Mouse (Mus musculus) heart, postnatal 36 days (tissue): ENCODE results near the gene Mt4. TPM values are rescaled to one million over a fixed set of nuclear protein-coding genes. Genes with fewer than 3 reads are reported as not detected.
A peak's percentile ranks its signal among the peaks of the same experiment; 100 is the strongest.

Source experiments
- DNase-seq, 2 experiments: peaks; one replicate each; pipeline ENCODE4 v3.0.0; 2021 to 2022
- intact Hi-C: fragments of 180-260 bp; cut with DNase I; formaldehyde crosslinking; loops from one replicate; pipeline ENCODE4 v1.15.1; 2025
- total RNA-seq, 2 experiments: library from RNA; stranded (reverse); gene quantifications; 2 replicates each; pipeline ENCODE4 v1.2.3; 2021

Mt4 gene
- total RNA-seq, 2 experiments from 2014 or later: not detected

- intact Hi-C loops: loop anchor here (5.0 kb wide), 1 partner anchor 1281 kb away; no protein-coding TSS in a partner anchor
- DNase-seq: no peak
These were observed 40.9 kb downstream of the Mt4 start for GRCm38 (mm10) chr8:94177716-94178390.

GRCm38 (mm10) chr8:94178857-94179712 lies 42.1 kb downstream of the Mt4 start, which contains the start of gene Mt1:
Gene Mt1, plus strand, starts transcription at chr8:94179082.
- peak; percentile 88 to 90 for DNase-seq

GRCm38 (mm10) chr8:94179713-94180560 lies 42.9 kb downstream of the Mt4 start:
- DNase-seq: peak in 1 of 2 experiments; percentile 49
- intact Hi-C loops: loop anchor here (5.0 kb wide), 1 partner anchor 1283 kb away; no protein-coding TSS in a partner anchor

More at GRCm38 (mm10) chr8:94178857-94179712, 42.1 kb downstream of the Mt4 start, which contains the start of gene Mt1:
- intact Hi-C loops: loop anchor here (5.0 kb wide), 1 partner anchor 1282 kb away; no protein-coding TSS in a partner anchor

DNA sequence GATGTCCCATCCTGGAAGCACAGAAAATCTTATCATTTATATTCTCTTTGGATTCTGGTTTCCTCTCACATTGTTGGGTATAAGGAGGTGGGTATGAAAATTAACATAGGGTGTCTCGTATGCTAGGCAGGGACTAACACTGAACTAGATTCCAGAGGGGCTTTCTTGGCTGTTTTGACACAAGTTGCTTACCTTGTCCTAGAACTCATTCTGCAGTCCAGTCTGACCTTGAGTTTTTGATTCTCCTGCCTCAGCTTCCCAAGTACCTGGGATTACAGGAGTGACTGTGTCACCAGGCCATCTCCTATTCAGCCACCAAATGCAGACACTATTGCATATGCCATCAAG lies 43.5 kb downstream of the Mt4 start:
- no peak for DNase-seq
- intact Hi-C loops: no loop called here

- intact Hi-C loops: no loop called here
- no peak for DNase-seq
These were observed 45.3 kb downstream of the Mt4 start for GRCm38 (mm10) chr8:94182055-94182929.

- intact Hi-C loops: no loop called here
- peak; percentile 82 to 83 for DNase-seq
These were observed 46.1 kb downstream of the Mt4 start for GRCm38 (mm10) chr8:94183117-94183516.

DNA sequence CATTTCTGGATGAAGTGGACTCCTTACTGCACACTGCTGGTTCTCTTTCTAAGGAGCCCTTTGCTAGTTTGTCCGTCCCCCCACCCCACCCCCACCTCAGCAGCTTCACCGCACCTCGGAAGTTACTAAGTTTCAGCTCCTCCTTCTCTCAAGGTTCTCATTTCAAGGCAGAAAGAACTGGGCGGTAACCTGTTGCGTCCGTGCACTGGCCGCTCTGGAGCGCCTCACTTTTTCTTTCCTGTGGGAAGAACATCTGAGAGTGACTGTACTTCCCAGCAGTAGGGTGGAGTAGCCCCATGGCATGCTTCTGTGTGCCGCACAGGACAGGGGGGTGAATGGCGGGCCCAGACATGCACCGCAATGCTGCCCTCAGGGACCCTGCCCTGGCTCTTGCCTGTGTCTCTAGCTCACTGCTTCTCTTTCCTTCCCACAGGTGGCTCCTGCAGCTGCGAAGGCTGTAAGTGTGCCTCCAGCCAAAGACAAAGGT lies 47.4 kb downstream of the Mt4 start:
- no peak for DNase-seq
- intact Hi-C loops: no loop called here

DNA sequence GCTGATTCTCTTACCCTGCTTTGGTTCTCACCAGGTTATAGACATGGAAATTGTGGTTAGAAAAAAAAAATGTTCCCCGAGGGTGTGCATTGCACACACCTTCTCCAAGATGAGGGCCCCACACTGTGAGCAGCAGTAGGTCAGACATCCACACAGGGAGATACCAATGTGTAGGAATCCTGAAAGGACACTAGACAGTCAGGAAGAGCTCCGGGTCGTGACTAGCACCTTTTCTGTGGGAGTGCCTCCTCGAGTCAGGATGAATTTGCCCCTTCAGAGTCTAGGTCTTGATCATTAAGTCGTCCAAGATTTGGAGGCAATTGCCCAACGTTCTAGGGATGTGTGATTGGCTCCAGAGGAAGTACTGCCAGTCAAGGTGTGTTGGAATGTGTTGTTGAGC lies 48.8 kb downstream of the Mt4 start:
- no peak for DNase-seq
- intact Hi-C loops: loop anchor here (1.0 kb wide), 1 partner anchor 18 kb away; no protein-coding TSS in a partner anchor

DNA sequence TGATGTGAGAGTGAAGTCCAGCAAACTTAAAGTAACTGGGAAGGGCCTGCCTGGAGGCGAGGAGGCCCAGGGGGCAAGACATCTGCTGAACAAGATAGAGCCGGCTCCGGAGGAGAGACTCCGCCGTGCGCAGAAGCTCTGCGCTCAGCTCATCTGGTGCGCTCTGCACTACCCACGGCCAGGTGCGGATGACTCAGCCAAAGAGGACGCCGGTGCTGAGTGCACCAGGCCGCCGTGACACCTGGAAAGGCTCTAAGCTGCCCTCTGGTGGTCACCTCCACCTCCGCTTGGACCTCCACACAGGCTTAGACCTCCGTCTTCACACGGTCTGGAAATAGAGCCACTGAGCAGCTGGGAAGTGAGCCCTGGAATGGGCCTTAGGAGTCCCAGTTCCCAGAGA lies 49.5 kb downstream of the Mt4 start:
- intact Hi-C loops: loop anchor here (1.0 kb wide), 1 partner anchor 19 kb away; no protein-coding TSS in a partner anchor
- peak; percentile 75 for DNase-seq

DNA sequence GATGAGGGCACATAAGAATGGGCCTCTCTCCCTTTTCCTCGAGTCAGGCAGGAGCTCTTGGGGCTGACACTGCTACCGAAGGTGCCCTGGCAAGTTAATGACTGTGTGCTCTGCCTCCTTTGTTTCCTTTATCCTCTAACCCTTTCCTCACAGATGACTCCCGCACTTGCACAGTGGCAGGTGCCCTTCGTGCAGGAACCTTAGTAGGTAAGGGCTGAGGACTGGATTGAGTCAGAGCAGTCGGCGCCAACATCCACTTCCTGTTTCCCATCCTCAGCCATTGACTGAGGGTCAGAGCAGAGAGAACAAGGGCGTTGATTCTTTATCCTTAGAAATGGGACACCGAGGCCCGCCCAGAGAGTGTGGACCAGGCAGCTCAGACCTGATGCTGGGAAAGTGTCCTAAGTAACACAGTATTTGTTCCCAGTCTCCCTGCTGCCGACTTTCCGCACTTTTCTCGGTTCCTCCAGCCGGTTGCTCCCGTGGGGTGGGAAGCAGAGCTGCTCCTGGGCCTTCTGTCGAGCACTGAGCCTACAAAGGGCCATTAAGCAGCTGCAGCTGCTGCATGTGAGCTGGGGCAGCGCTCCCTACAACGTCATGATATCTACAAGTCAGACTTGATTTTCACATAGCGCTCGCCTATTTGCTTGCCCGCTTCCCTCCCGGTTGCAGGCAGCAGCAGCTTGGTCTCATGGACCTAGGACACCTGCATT lies 50.4 kb downstream of the Mt4 start:
- no peak for DNase-seq
- intact Hi-C loops: no loop called here

Other genes starting within 250 kb of the Mt4 start
- 100 to 1,000 TPM; 124 to 131 TPM for gene Amfr, start 124.4 kb upstream of the Mt4 start, total RNA-seq
- 10 to 100 TPM; 21.8 to 24.1 TPM for gene Nudt21, start 100.2 kb upstream of the Mt4 start, total RNA-seq
- gene Ogfod1, start 100.0 kb upstream of the Mt4 start, total RNA-seq: 10 to 100 TPM; 33.4 to 33.9 TPM
- gene Bbs2, start 38.3 kb upstream of the Mt4 start, total RNA-seq: 1 to 10 TPM; 7.9 to 8.4 TPM
- 1 to 10 TPM; 1.9 to 4.1 TPM for gene Mt3, start 15.4 kb downstream of the Mt4 start, total RNA-seq
- 100 to 1,000 TPM; 160 to 162 TPM for gene Mt2, start 35.5 kb downstream of the Mt4 start, total RNA-seq
- 100 to 1,000 TPM; 482 to 504 TPM for gene Mt1, start 41.9 kb downstream of the Mt4 start, total RNA-seq
- gene Nup93, start 77.4 kb downstream of the Mt4 start, total RNA-seq: 10 to 100 TPM; 15.1 to 15.2 TPM
- gene Slc12a3, start 192.0 kb downstream of the Mt4 start, total RNA-seq: under 1 TPM; 0.33 to 0.38 TPM
- 100 to 1,000 TPM; 281 to 377 TPM for gene Herpud1, start 249.2 kb downstream of the Mt4 start, total RNA-seq